Mouse (Mus musculus): ENCODE results near the gene Kras.

DNA sequence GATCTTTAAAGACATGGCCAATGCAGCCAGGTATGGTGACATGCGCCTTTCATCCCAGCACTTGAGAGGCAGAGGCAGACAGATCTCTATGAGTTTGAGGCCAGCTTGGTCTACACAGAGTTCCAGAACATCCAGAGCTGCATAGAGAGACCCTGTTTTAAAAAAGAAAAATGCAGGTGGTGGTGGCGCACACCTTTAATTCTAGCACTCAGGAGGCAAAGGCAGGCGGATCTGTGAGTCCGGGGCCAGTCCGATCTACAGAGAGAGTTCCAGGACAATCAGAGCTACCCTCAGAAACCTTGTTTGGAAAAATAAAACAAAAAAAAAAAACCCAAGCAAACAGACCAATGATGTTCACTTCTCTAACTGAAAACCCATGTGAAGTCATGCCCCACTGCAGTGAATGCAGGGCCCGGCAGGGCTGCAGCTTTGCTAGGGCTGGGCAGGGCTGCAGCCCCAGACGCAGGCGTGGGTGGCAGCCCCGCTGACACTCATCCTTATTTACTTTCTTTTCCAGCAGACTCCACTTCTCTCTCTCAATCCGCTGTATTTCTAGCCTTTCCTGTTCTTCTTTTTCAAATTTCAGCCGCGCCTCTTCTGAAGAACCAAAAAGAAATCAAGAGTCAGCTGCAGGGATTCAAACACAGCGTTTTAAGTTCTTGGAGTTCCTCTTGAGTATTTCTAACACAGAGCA is 47.5 kb downstream of the Kras start:
- TF ChIP-seq GATA1 (IDR thresholded peaks at IDR 0.05; ENCODE audit: low read length) (no peak), TAL1 (IDR thresholded peaks at IDR 0.05; ENCODE audit: low read length) (no peak)
